Mouse (Mus musculus) ES-E14 (cell line): ENCODE data around the gene Ncln. TPM values are rescaled to one million over a fixed set of nuclear protein-coding genes. Genes with fewer than 3 reads are reported as not detected.
"Not testable (repeated sequence)": the region's sequence is repeated elsewhere in the genome, so short reads cannot be mapped to it uniquely, and the experiment has no call there.

Source experiments
- DNase-seq: peaks from one replicate; pipeline ENCODE4 v3.0.0-alpha.2; 2013; ENCODE audit warnings: low read depth, low spot score
- H3K27ac ChIP-seq: 2 replicates; pipeline ENCODE4 v1.5.1; 2012; ENCODE audit warnings: low read depth, mild to moderate bottlenecking, low read length, moderate library complexity, mixed read lengths; ENCODE audit not compliant: poor library complexity, insufficient read depth, severe bottlenecking
- H3K36me3 ChIP-seq: 2 replicates; pipeline ENCODE4 v1.6.1; 2012; ENCODE audit warnings: mild to moderate bottlenecking, low read length, moderate library complexity, mixed read lengths; ENCODE audit not compliant: control insufficient read depth, poor library complexity, insufficient read depth, severe bottlenecking
- H3K4me1 ChIP-seq, 2 experiments: fragments of 150-350 bp in 1 of 2; sonication (generic) in 1 of 2; 2 replicates each; pipeline ENCODE4 v1.6.1; 2012; ENCODE audit warnings: low read length in 2 of 2, mild to moderate bottlenecking in 1 of 2, mixed read lengths in 1 of 2; ENCODE audit not compliant: control insufficient read depth in 2 of 2, insufficient read depth in 2 of 2, poor library complexity in 1 of 2
- H3K4me3 ChIP-seq, 2 experiments: fragments of 150-350 bp in 1 of 2; sonication (generic) in 1 of 2; 2 replicates each; pipeline ENCODE4 v1.5.1; 2012; ENCODE audit warnings: low read length in 2 of 2, low read depth in 1 of 2, mild to moderate bottlenecking in 1 of 2, mixed read lengths in 1 of 2; ENCODE audit not compliant: insufficient read depth in 1 of 2, poor library complexity in 1 of 2, severe bottlenecking in 1 of 2
- H3K9ac ChIP-seq: 2 replicates; pipeline ENCODE4 v1.6.1; 2012; ENCODE audit warnings: low read depth, mild to moderate bottlenecking, low read length, mixed read lengths; ENCODE audit not compliant: poor library complexity, insufficient read depth, severe bottlenecking
- H3K9me3 ChIP-seq: fragments of 150-350 bp; sonication (generic); 2 replicates; pipeline ENCODE4 v1.6.1; 2012; ENCODE audit warnings: low read depth, mild to moderate bottlenecking, low read length; ENCODE audit not compliant: control insufficient read depth, insufficient read depth
- CHD2 ChIP-seq: IDR thresholded peaks from 2 replicates; pipeline ENCODE4 v1.6.1; 2014; ENCODE audit warnings: mild to moderate bottlenecking, low read depth, low read length, inconsistent platforms
- HCFC1 ChIP-seq: IDR thresholded peaks from 2 replicates; pipeline ENCODE4 v1.6.1; 2012; ENCODE audit warnings: low read length, inconsistent platforms, borderline replicate concordance; ENCODE audit not compliant: insufficient read depth
- MAFK ChIP-seq: IDR thresholded peaks from 2 replicates; pipeline ENCODE4 v1.6.1; 2014; ENCODE audit warnings: mild to moderate bottlenecking, low read depth, low read length, inconsistent platforms; ENCODE audit not compliant: insufficient read depth
- ZC3H11A ChIP-seq: IDR thresholded peaks from 2 replicates; pipeline ENCODE4 v1.6.1; 2012; ENCODE audit warnings: low read depth, mild to moderate bottlenecking, inconsistent platforms, low read length, borderline replicate concordance
- ZNF384 ChIP-seq: IDR thresholded peaks from 2 replicates; pipeline ENCODE4 v1.6.1; 2012; ENCODE audit warnings: low read depth, low read length, inconsistent platforms
- in situ Hi-C, 2 experiments: fragments of 600-800 bp; cut with MboI; formaldehyde crosslinking; loops; one replicate each; pipeline ENCODE4 v1.15.1; 2025; ENCODE audit warnings: low sequenced_read_pairs in 2 of 2, inconsistent platforms in 1 of 2; ENCODE audit not compliant: unreplicated experiment in 2 of 2
- total RNA-seq: library from RNA; depleted of rRNA; stranded (reverse); fragments of 300-350 nt; gene quantifications from 2 replicates; pipeline ENCODE4 v1.2.3, GENCODE M21; 2012

Gene Ncln
- total RNA-seq, 1 experiment: 254 TPM

- DNase-seq: no peak
- no peaks in the 10 kb centered on the region for H3K9me3 ChIP-seq
- H3K36me3 ChIP-seq: no peaks in the 10 kb centered on the region
- in situ Hi-C loops: loop anchor here in 1 of 2 experiments (5.0 kb wide), 1 partner anchor 54 kb away; no protein-coding TSS in a partner anchor
- H3K4me3 ChIP-seq: no peak overlapping the region
- no peak overlapping the region for H3K27ac ChIP-seq
- H3K4me1 ChIP-seq: no peaks in the 10 kb centered on the region; a peak in 2 of 4 replicates
- no peak overlapping the region for H3K9ac ChIP-seq
- TF ChIP-seq ZNF384: no peak
- TF ChIP-seq HCFC1: no peak
- no peak for TF ChIP-seq MAFK
- TF ChIP-seq ZC3H11A: no peak
- no peak for TF ChIP-seq CHD2
Observed at GRCm38 (mm10) chr10:81451365-81451745, 44.8 kb downstream of the Ncln start.

- TF ChIP-seq HCFC1: no peak
- no peak for TF ChIP-seq CHD2
- no peak for TF ChIP-seq ZC3H11A
- no peak for TF ChIP-seq ZNF384
- TF ChIP-seq MAFK: no peak
- H3K36me3 ChIP-seq: no peaks in the 10 kb centered on the region
- in situ Hi-C loops: loop anchor here in 1 of 2 experiments (5.0 kb wide), 1 partner anchor 54 kb away; no protein-coding TSS in a partner anchor
- no peak overlapping the region for H3K4me3 ChIP-seq
- no peak overlapping the region for H3K27ac ChIP-seq
- H3K4me1 ChIP-seq: no peaks in the 10 kb centered on the region; a peak in 2 of 4 replicates
- no peaks in the 10 kb centered on the region for H3K9me3 ChIP-seq
- no peak overlapping the region for H3K9ac ChIP-seq
- no peak for DNase-seq
Observed at GRCm38 (mm10) chr10:81450641-81451364, 45.4 kb downstream of the Ncln start.

DNA sequence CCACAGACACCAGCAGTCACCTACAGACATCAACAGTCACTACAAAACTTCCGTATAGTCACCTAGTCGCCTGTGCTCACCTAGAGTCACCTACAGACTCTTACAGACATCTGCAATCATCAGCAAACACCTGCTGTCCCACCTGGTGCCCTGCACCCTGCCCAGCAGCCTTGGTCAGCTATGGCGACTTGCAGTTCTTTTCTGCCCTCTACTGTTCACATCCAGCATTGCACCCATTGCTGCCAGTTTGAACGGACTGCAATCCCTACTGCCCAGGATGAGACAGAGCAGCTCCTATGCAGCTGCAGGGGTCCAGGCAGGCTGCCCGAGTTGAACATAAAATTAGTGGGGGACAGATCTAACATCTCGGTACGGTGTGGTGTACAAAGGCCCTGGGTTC is 46.1 kb downstream of the Ncln start:
- TF ChIP-seq HCFC1 (no peak), ZC3H11A (peak; percentile 79), ZNF384 (no peak), CHD2 (no peak), MAFK (no peak)
- Histone ChIP-seq H3K27ac (no peak overlapping the region), H3K4me3 (no peak overlapping the region), H3K36me3 (no peaks in the 10 kb centered on the region), H3K9me3 (no peaks in the 10 kb centered on the region), H3K9ac (no peak overlapping the region), H3K4me1 (no peaks in the 10 kb centered on the region; a peak in 2 of 4 replicates)
- in situ Hi-C loops: loop anchor here in 1 of 2 experiments (5.0 kb wide), 1 partner anchor 53 kb away; no protein-coding TSS in a partner anchor
- DNase-seq: peak; percentile 75

DNA sequence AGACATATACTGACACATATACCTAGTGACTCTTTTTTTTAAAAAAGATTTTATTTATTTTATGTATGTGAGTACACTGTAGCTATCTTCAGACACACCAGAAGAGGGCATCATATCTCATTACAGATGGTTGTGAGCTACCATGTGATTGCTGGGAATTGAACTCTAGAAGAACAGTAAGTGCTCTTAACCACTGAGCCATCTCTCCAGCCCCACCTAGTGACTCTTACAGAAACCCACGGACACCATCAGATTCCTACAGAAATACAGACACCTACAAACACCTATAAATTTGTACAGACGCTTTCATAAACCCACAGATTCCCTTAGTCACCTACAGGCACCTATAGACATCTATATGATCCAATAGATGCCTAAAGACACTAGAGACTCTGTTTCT is 50.7 kb downstream of the Ncln start:
- in situ Hi-C loops, H3K4me3 ChIP-seq, H3K9me3 ChIP-seq, H3K36me3 ChIP-seq, H3K27ac ChIP-seq, H3K9ac ChIP-seq, DNase-seq, H3K4me1 ChIP-seq: not testable (repeated sequence)
